Mouse (Mus musculus) G1E (cell line): ENCODE measurements around the gene Pax4.

ENCODE experiments used
- CTCF ChIP-seq: IDR thresholded peaks from 2 replicates; pipeline ENCODE4 v1.5.1; 2012; ENCODE audit warnings: low read depth, low read length, inconsistent platforms, mixed read lengths
- GATA1 ChIP-seq: IDR thresholded peaks from 2 replicates; pipeline ENCODE4 v1.6.1; 2012; ENCODE audit warnings: borderline replicate concordance, low read length, inconsistent platforms, mixed read lengths
- GATA2 ChIP-seq: IDR thresholded peaks from 2 replicates; pipeline ENCODE4 v1.6.1; 2012; ENCODE audit warnings: low read depth, low read length, inconsistent platforms, borderline replicate concordance
- TAL1 ChIP-seq: conservative IDR thresholded peaks from 2 replicates; pipeline ENCODE4 v1.6.1; 2012; ENCODE audit warnings: low read depth, low read length, inconsistent platforms, mixed read lengths

DNA sequence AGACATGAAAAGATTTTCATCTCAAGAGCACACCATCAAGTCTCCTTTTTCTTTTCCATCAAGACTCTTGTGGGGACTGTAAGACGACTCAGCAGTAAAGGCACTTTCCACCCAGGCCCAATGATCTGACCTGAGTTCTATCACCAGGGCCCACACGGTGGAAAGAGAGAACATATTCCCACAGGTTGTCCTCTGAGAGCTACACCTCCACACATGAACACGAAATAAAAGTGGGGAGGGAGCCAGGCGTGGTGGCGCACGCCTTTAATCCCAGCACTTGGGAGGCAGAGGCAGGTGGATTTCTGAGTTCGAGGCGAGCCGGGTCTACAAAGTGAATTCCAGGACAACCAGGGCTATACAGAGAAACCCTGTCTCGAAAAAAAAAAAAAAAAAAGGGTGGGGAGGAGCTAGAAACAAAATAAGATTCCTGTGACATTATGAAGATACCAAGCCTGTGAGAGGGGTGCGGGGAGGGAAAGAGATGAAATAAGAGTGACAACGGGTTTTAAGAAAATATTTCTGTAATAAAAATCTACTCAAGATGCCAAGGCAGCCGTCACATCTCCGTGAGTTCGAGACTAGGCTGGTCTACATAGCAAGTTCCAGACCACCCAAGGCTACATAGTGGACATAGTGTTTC lies 26.4 kb downstream of the Pax4 start:
- TF ChIP-seq TAL1 (no peak), CTCF (no peak), GATA1 (no peak), GATA2 (no peak)
